Mouse (Mus musculus): ENCODE measurements around the gene Gm609. TPM values are rescaled to one million over a fixed set of nuclear protein-coding genes. Genes with fewer than 3 reads are reported as not detected.
"Not testable (repeated sequence)": the region's sequence is repeated elsewhere in the genome, so short reads cannot be mapped to it uniquely, and the experiment has no call there.

The Gm609 gene
- polyA plus RNA-seq, 1 experiment from 2014 or later: 0.15 TPM

GRCm38 (mm10) chr16:45454762-45455161 is 38.0 kb downstream of the Gm609 start:
- no peaks in the 10 kb centered on the region for H3K36me3 ChIP-seq (ENCODE audit: control insufficient read depth, insufficient read depth, low read length)
- no peak overlapping the region for H3K4me2 ChIP-seq
- ATAC-seq (replicated peaks; ENCODE audit: low FRiP score) (no peak), DNase-seq (ENCODE audit: low spot score) (no peak)
- H3K9me3 ChIP-seq (ENCODE audit: control insufficient read depth, low read length): no peaks in the 10 kb centered on the region
- no peak overlapping the region for H3K9ac ChIP-seq (ENCODE audit: low read depth, low read length)
- no peak overlapping the region for H3K27ac ChIP-seq (ENCODE audit: low read depth, low read length)
- no peaks in the 10 kb centered on the region for H3K27me3 ChIP-seq (replicated peaks; ENCODE audit: control insufficient read depth, insufficient read depth, low read length)
- no peak overlapping the region for H3K4me3 ChIP-seq (ENCODE audit: low read depth, low read length)
- no peaks in the 10 kb centered on the region for H3K4me1 ChIP-seq (replicated peaks; ENCODE audit: control insufficient read depth, insufficient read depth, low read length)

- Histone ChIP-seq H3K36me3 (ENCODE audit: control insufficient read depth, insufficient read depth, low read length) (no peaks in the 10 kb centered on the region), H3K9me3 (ENCODE audit: control insufficient read depth, low read length) (no peaks in the 10 kb centered on the region), H3K4me3 (ENCODE audit: low read depth, low read length) (no peak overlapping the region), H3K27ac (ENCODE audit: low read depth, low read length) (no peak overlapping the region), H3K4me2 (no peak overlapping the region), H3K4me1 (replicated peaks; ENCODE audit: control insufficient read depth, insufficient read depth, low read length) (no peaks in the 10 kb centered on the region), H3K27me3 (replicated peaks; ENCODE audit: control insufficient read depth, insufficient read depth, low read length) (no peaks in the 10 kb centered on the region), H3K9ac (ENCODE audit: low read depth, low read length) (no peak overlapping the region)
- DNase-seq (ENCODE audit: low spot score): no peak
- no peak for ATAC-seq (replicated peaks; ENCODE audit: low FRiP score)
- 69% methylated on average over 1 of the region's 1 CpGs for WGBS
These were observed 55.5 kb downstream of the Gm609 start for GRCm38 (mm10) chr16:45437230-45437739.

GRCm38 (mm10) chr16:45435591-45435990 is 57.2 kb downstream of the Gm609 start:
- Histone ChIP-seq H3K9ac (ENCODE audit: low read depth, low read length) (no peak overlapping the region), H3K4me1 (replicated peaks; ENCODE audit: control insufficient read depth, insufficient read depth, low read length) (no peaks in the 10 kb centered on the region), H3K4me2 (no peak overlapping the region), H3K9me3 (ENCODE audit: control insufficient read depth, low read length) (no peaks in the 10 kb centered on the region), H3K36me3 (ENCODE audit: control insufficient read depth, insufficient read depth, low read length) (no peaks in the 10 kb centered on the region), H3K27ac (ENCODE audit: low read depth, low read length) (no peak overlapping the region), H3K4me3 (ENCODE audit: low read depth, low read length) (no peak overlapping the region), H3K27me3 (replicated peaks; ENCODE audit: control insufficient read depth, insufficient read depth, low read length) (no peaks in the 10 kb centered on the region)
- DNase-seq (ENCODE audit: low spot score) (no peak), ATAC-seq (replicated peaks; ENCODE audit: low FRiP score) (no peak)

- ATAC-seq (replicated peaks; ENCODE audit: low FRiP score): no peak
- 80% methylated on average over 9 of the region's 9 CpGs for WGBS
These were observed 65.1 kb downstream of the Gm609 start for GRCm38 (mm10) chr16:45427651-45428050.

GRCm38 (mm10) chr16:45413497-45413896 is 79.3 kb downstream of the Gm609 start:
- H3K36me3 ChIP-seq (ENCODE audit: control insufficient read depth, insufficient read depth, low read length): no peaks in the 10 kb centered on the region
- no peaks in the 10 kb centered on the region for H3K9me3 ChIP-seq (ENCODE audit: control insufficient read depth, low read length)
- no peaks in the 10 kb centered on the region for H3K4me1 ChIP-seq (replicated peaks; ENCODE audit: control insufficient read depth, insufficient read depth, low read length)
- no peak overlapping the region for H3K27ac ChIP-seq (ENCODE audit: low read depth, low read length)
- H3K9ac ChIP-seq (ENCODE audit: low read depth, low read length): no peak overlapping the region
- no peak overlapping the region for H3K4me3 ChIP-seq (ENCODE audit: low read depth, low read length)
- no peak for ATAC-seq (replicated peaks; ENCODE audit: low FRiP score)
- no peak for DNase-seq (ENCODE audit: low spot score)
- no peak overlapping the region for H3K4me2 ChIP-seq
- peaks cover 2% of the 10 kb centered on the region; the same call in 1 of the 2 replicates for H3K27me3 ChIP-seq (replicated peaks; ENCODE audit: control insufficient read depth, insufficient read depth, low read length)

More at GRCm38 (mm10) chr16:45427651-45428050, 65.1 kb downstream of the Gm609 start:
- Histone ChIP-seq H3K4me2 (no peak overlapping the region), H3K27ac (ENCODE audit: low read depth, low read length) (no peak overlapping the region), H3K36me3 (ENCODE audit: control insufficient read depth, insufficient read depth, low read length) (no peaks in the 10 kb centered on the region), H3K9me3 (ENCODE audit: control insufficient read depth, low read length) (no peaks in the 10 kb centered on the region), H3K4me3 (ENCODE audit: low read depth, low read length) (no peak overlapping the region), H3K4me1 (replicated peaks; ENCODE audit: control insufficient read depth, insufficient read depth, low read length) (no peaks in the 10 kb centered on the region), H3K9ac (ENCODE audit: low read depth, low read length) (no peak overlapping the region), H3K27me3 (replicated peaks; ENCODE audit: control insufficient read depth, insufficient read depth, low read length) (no peaks in the 10 kb centered on the region)
- DNase-seq (ENCODE audit: low spot score): no peak

- H3K9me3 ChIP-seq (ENCODE audit: control insufficient read depth, low read length); H3K27ac ChIP-seq (ENCODE audit: low read depth, low read length); DNase-seq (ENCODE audit: low spot score); ATAC-seq (replicated peaks; ENCODE audit: low FRiP score); H3K36me3 ChIP-seq (ENCODE audit: control insufficient read depth, insufficient read depth, low read length); H3K9ac ChIP-seq (ENCODE audit: low read depth, low read length); H3K4me1 ChIP-seq (replicated peaks; ENCODE audit: control insufficient read depth, insufficient read depth, low read length); H3K27me3 ChIP-seq (replicated peaks; ENCODE audit: control insufficient read depth, insufficient read depth, low read length): not testable (repeated sequence)
- 35% methylated on average over 7 of the region's 7 CpGs for WGBS
- H3K4me3 ChIP-seq (ENCODE audit: low read depth, low read length): peak overlapping the region; percentile 48
- peak overlapping the region; percentile 76 for H3K4me2 ChIP-seq
These were observed 83.7 kb downstream of the Gm609 start for GRCm38 (mm10) chr16:45409064-45409446.

- Histone ChIP-seq H3K4me3 (ENCODE audit: low read depth, low read length) (peak within 1 kb of the TSS; percentile 48), H3K9me3 (ENCODE audit: control insufficient read depth, low read length) (no peaks in the 10 kb centered on the region), H3K27ac (ENCODE audit: low read depth, low read length) (no peak within 1 kb of the TSS), H3K9ac (ENCODE audit: low read depth, low read length) (peak within 1 kb of the TSS; percentile 46; the same call in 1 of the 2 replicates), H3K27me3 (replicated peaks; ENCODE audit: control insufficient read depth, insufficient read depth, low read length) (peaks cover 4% of the 10 kb centered on the region), H3K36me3 (ENCODE audit: control insufficient read depth, insufficient read depth, low read length) (no peaks in the 10 kb centered on the region), H3K4me2 (peak within 1 kb of the TSS; percentile 76), H3K4me1 (replicated peaks; ENCODE audit: control insufficient read depth, insufficient read depth, low read length) (no peaks in the 10 kb centered on the region)
- peak; percentile 43 for DNase-seq (ENCODE audit: low spot score)
- no peak; the same call in 1 of the 2 replicates for ATAC-seq (replicated peaks; ENCODE audit: low FRiP score)
- WGBS: 2% methylated on average over 28 of the region's 28 CpGs
These were observed 84.2 kb downstream of the Gm609 start, which contains the start of gene Cd200 for GRCm38 (mm10) chr16:45408425-45409063. Gene Cd200 (minus strand): TSS chr16:45409053.

- Histone ChIP-seq H3K9me3 (ENCODE audit: control insufficient read depth, low read length) (no peaks in the 10 kb centered on the region), H3K27ac (ENCODE audit: low read depth, low read length) (no peak overlapping the region), H3K9ac (ENCODE audit: low read depth, low read length) (no peak overlapping the region), H3K4me2 (peak overlapping the region; percentile 76), H3K27me3 (replicated peaks; ENCODE audit: control insufficient read depth, insufficient read depth, low read length) (peaks cover 4% of the 10 kb centered on the region), H3K4me3 (ENCODE audit: low read depth, low read length) (peak overlapping the region; percentile 48), H3K36me3 (ENCODE audit: control insufficient read depth, insufficient read depth, low read length) (no peaks in the 10 kb centered on the region), H3K4me1 (replicated peaks; ENCODE audit: control insufficient read depth, insufficient read depth, low read length) (no peaks in the 10 kb centered on the region)
- DNase-seq (ENCODE audit: low spot score) (no peak), ATAC-seq (replicated peaks; ENCODE audit: low FRiP score) (no peak)
- WGBS: 52% methylated on average over 9 of the region's 9 CpGs
These were observed 84.9 kb downstream of the Gm609 start for GRCm38 (mm10) chr16:45407645-45408400.
